Mouse (Mus musculus) stomach, postnatal 0 days (tissue): Measurements from ENCODE around the gene Gtf2ird1. TPM values are rescaled to one million over a fixed set of nuclear protein-coding genes. Genes with fewer than 3 reads are reported as not detected.

Experiments
- ATAC-seq: fragments of 200-750 bp; cut with Nextera tagmentation; 2 replicates; pipeline ENCODE4 v1.8.0; 2017; ENCODE audit not compliant: low FRiP score, low TSS enrichment
- DNase-seq: peaks from one replicate; pipeline ENCODE4 v3.0.0-alpha.2; 2016; ENCODE audit warnings: low spot score
- H3K27ac ChIP-seq: fragments of 300-500 bp; sonication (generic); replicated peaks from 2 replicates; pipeline ENCODE4 v1.5.1; 2014; ENCODE audit warnings: mild to moderate bottlenecking, control low read depth
- H3K27me3 ChIP-seq: fragments of 300-500 bp; sonication (generic); 2 replicates; pipeline ENCODE4 v1.6.1; 2014; ENCODE audit warnings: low read length; ENCODE audit not compliant: control insufficient read depth, insufficient read depth
- H3K36me3 ChIP-seq: fragments of 300-500 bp; sonication (generic); 2 replicates; pipeline ENCODE4 v1.6.1; 2014; ENCODE audit warnings: low read length, mixed read lengths; ENCODE audit not compliant: control insufficient read depth, insufficient read depth
- H3K4me1 ChIP-seq: fragments of 300-500 bp; sonication (generic); replicated peaks from 2 replicates; pipeline ENCODE4 v1.6.1; 2014; ENCODE audit warnings: antibody characterized with exemption; ENCODE audit not compliant: control insufficient read depth, insufficient read depth
- H3K4me2 ChIP-seq: fragments of 300-500 bp; sonication (generic); replicated peaks from 2 replicates; pipeline ENCODE4 v1.6.1; 2014; ENCODE audit warnings: low read depth, mild to moderate bottlenecking, control low read depth, moderate library complexity
- H3K4me3 ChIP-seq: fragments of 300-500 bp; sonication (generic); 2 replicates; pipeline ENCODE4 v1.5.1; 2014; ENCODE audit warnings: low read depth, low read length, control low read depth
- H3K9ac ChIP-seq: fragments of 300-500 bp; sonication (generic); 2 replicates; pipeline ENCODE4 v1.6.1; 2014; ENCODE audit warnings: mild to moderate bottlenecking, low read length, control low read depth, mixed read lengths
- H3K9me3 ChIP-seq: fragments of 300-500 bp; sonication (generic); 2 replicates; pipeline ENCODE4 v1.6.1; 2016; ENCODE audit warnings: low read length; ENCODE audit not compliant: control insufficient read depth
- CTCF ChIP-seq: IDR thresholded peaks from 2 replicates; pipeline ENCODE4 v1.5.1; 2016; ENCODE audit warnings: antibody characterized with exemption, low read depth, mild to moderate bottlenecking, moderate library complexity
- EP300 ChIP-seq: optimal IDR thresholded peaks from 2 replicates; pipeline ENCODE3; 2016; ENCODE audit warnings: antibody characterized with exemption
- WGBS: fragments of 180-500 bp; shearing (Covaris S2); extraction: QIAGEN DNeasy Blood & Tissue Kit; methylation state at CpG from one replicate; pipeline ENCODE4 v1.1.7; 2014; 5-methylcytosine and 5-hydroxymethylcytosine counted together
- polyA plus RNA-seq: library from polyadenylated mRNA; unstranded; fragments of >200 nt; fragmentation: Nextera tagmentation; extraction: Ambion mirVana; gene quantifications from 2 replicates; pipeline ENCODE4 v1.2.1, GENCODE M21; 2015

Gene Gtf2ird1
- polyA plus RNA-seq, 1 experiment from 2014 or later, result 42.4 TPM

- Histone ChIP-seq H3K27me3 (no peaks in the 10 kb centered on the region), H3K36me3 (no peaks in the 10 kb centered on the region), H3K27ac (peak overlapping the region; percentile 99), H3K9me3 (no peaks in the 10 kb centered on the region), H3K4me2 (peak overlapping the region; percentile 86), H3K9ac (peak overlapping the region; percentile 93), H3K4me1 (0 out of 2 replicates have a peak, but pooled peaks cover 3% of the 10 kb centered on the region), H3K4me3 (peak overlapping the region; percentile 88)
- ATAC-seq (peak; percentile 11; the same call in 1 of the 2 replicates), DNase-seq (peak; percentile 78)
- TF ChIP-seq CTCF, result no peak
- 0% methylated on average over 35 of the region's 64 CpGs for WGBS
Measured at GRCm38 (mm10) chr5:134314068-134314674, 142.3 kb downstream of the Gtf2ird1 start.

DNA sequence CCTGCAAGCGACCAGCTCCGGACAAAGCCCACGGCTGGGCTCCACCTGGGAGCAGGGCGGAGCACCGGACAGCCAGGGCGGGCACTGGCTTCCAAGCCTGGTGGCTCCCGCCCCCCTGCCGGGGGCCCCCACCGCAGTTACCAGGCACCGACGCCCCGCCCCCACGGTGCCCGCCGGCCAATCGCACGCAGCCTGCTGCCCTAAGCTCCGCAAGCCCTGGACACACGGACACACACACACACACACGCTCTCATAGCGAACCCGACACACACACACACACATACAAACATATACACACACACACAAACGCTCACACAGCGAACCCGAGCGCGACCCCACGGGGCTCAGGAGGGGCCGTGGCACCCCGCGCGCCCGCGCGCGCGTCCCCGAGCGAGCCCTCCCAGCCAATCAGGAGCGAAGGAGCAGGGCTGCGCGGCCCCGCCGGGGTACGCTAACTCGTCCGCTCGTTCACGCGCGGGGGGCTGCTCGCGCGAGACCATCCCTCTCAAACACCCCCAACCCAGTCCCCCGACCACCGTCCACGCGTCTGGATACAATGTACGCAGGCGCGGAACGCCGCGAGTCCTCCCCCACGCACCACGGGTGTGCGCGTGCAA is 143.0 kb downstream of the Gtf2ird1 start:
- H3K9ac ChIP-seq, result peak overlapping the region; percentile 93

GRCm38 (mm10) chr5:134312691-134313450 is 143.6 kb downstream of the Gtf2ird1 start:
- peak overlapping the region; percentile 93 for H3K9ac ChIP-seq
- peak overlapping the region; percentile 99 for H3K27ac ChIP-seq
- no peak for TF ChIP-seq CTCF
- no peak for TF ChIP-seq EP300
- H3K27me3 ChIP-seq, result no peaks in the 10 kb centered on the region
- H3K9me3 ChIP-seq, result no peaks in the 10 kb centered on the region
- no peak for DNase-seq
- no peaks in the 10 kb centered on the region for H3K36me3 ChIP-seq
- ATAC-seq, result no peak
- peak overlapping the region; percentile 88 for H3K4me3 ChIP-seq
- 2% methylated on average over 19 of the region's 19 CpGs for WGBS
- H3K4me2 ChIP-seq, result peak overlapping the region; percentile 86
- H3K4me1 ChIP-seq, result 0 out of 2 replicates have a peak, but pooled peaks cover 3% of the 10 kb centered on the region

More for the DNA sequence above, 143.0 kb downstream of the Gtf2ird1 start:
- Histone ChIP-seq H3K4me3 (peak overlapping the region; percentile 88), H3K4me1 (0 out of 2 replicates have a peak, but pooled peaks cover 3% of the 10 kb centered on the region), H3K9me3 (no peaks in the 10 kb centered on the region), H3K27me3 (no peaks in the 10 kb centered on the region), H3K36me3 (no peaks in the 10 kb centered on the region), H3K27ac (peak overlapping the region; percentile 99), H3K4me2 (peak overlapping the region; percentile 86)
- TF ChIP-seq EP300 (no peak), CTCF (no peak)
- ATAC-seq (peak; percentile 89), DNase-seq (peak; percentile 98)
- 1% methylated on average over 67 of the region's 68 CpGs for WGBS

- Histone ChIP-seq H3K27ac (peak overlapping the region; percentile 35; the same call in 1 of the 2 replicates), H3K4me3 (peak overlapping the region; percentile 88; the same call in 1 of the 2 replicates), H3K4me1 (0 out of 2 replicates have a peak, but pooled peaks cover 3% of the 10 kb centered on the region), H3K9ac (peak overlapping the region; percentile 8; the same call in 1 of the 2 replicates), H3K36me3 (no peaks in the 10 kb centered on the region), H3K27me3 (no peaks in the 10 kb centered on the region), H3K4me2 (peak overlapping the region; percentile 86), H3K9me3 (no peaks in the 10 kb centered on the region)
- ATAC-seq, result no peak
- DNase-seq, result no peak
- TF ChIP-seq CTCF (no peak), EP300 (no peak)
- WGBS, result 47% methylated on average over 6 of the region's 6 CpGs
Measured at GRCm38 (mm10) chr5:134311894-134312411, 144.6 kb downstream of the Gtf2ird1 start.

DNA sequence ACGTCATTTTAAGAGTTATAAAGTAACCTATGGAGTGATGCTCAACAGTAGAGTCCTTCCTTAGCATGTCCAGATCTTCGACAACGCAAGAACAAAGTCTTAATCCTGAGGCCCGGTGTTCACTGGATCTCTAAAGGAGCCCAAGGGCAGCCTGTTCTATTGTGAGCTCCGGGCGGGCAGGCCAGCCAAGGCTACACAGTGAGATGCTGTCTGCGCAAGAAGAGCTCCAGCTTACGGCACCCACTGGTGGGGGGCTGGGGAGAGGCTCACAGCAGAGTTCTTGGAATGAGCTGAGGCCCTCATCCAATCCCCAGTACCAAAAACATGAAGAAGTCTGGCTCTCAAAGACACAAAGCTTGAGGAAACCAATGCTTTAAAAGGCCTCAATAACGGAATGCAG is 146.3 kb downstream of the Gtf2ird1 start:
- no peak overlapping the region for H3K4me3 ChIP-seq
- no peaks in the 10 kb centered on the region for H3K27me3 ChIP-seq
- H3K4me2 ChIP-seq, result no peak overlapping the region
- no peaks in the 10 kb centered on the region for H3K9me3 ChIP-seq
- DNase-seq (no peak), ATAC-seq (no peak)
- H3K27ac ChIP-seq, result no peak overlapping the region
- H3K36me3 ChIP-seq, result no peaks in the 10 kb centered on the region
- no peak overlapping the region for H3K9ac ChIP-seq
- TF ChIP-seq CTCF (no peak), EP300 (no peak)
- no peaks in the 10 kb centered on the region for H3K4me1 ChIP-seq
- 87% methylated on average over 9 of the region's 9 CpGs for WGBS
